Mouse (Mus musculus) gonadal fat pad, adult 2 months (tissue): ENCODE measurements around the gene Lce1k. TPM values are rescaled to one million over a fixed set of nuclear protein-coding genes. Genes with fewer than 3 reads are reported as not detected.
"Not testable (repeated sequence)": the region's sequence is repeated elsewhere in the genome, so short reads cannot be mapped to it uniquely, and the experiment has no call there.

Experiments
- DNase-seq: peaks from one replicate; pipeline ENCODE4 v3.0.0-alpha.2; 2012; ENCODE audit warnings: low read depth
- polyA plus RNA-seq: library from polyadenylated mRNA; depleted of rRNA; stranded (reverse); fragments of >200 nt; gene quantifications from 2 replicates; pipeline ENCODE4 v1.2.3, GENCODE M21; 2012; rRNA removed

Lce1k gene
- not detected in 2 replicates for polyA plus RNA-seq

DNA sequence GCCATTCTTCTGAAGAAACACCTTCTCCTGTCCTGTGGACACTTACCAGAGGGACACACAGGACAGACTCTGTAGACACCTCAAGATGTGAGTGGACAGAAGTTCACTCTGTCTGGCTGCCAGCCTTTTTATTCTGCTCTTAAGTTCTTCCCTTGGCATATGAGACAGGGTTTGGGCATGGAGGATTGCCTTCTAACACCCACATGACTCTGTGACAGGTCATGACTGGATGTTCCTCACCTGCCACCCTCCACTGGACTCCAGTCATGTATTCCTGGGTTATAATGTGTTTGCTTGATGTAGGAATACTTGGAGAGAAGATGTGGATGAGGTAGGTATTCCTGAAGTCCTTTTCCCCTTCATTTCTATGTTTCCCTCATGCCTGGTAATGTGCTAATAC is at the start of gene Lce1k:
Gene Lce1k (minus strand): TSS at position 101 of the 400 bp plus-strand sequence.
- no peak for DNase-seq

GRCm38 (mm10) chr3:92851186-92851585 is 43.5 kb upstream of the Lce1k start, which contains the start of gene Lce1l:
Gene Lce1l (minus strand): TSS chr3:92851286.
- DNase-seq = no peak

- no peak for DNase-seq
Measured at GRCm38 (mm10) chr3:92827108-92827507, 19.4 kb upstream of the Lce1k start, which contains the start of gene Kprp. Gene Kprp (minus strand): TSS chr3:92827247.

- no peak for DNase-seq
Measured at GRCm38 (mm10) chr3:92825808-92826207, 18.1 kb upstream of the Lce1k start.

- not testable (repeated sequence) for DNase-seq
Measured at GRCm38 (mm10) chr3:92816036-92816435, 8.3 kb upstream of the Lce1k start.

DNA sequence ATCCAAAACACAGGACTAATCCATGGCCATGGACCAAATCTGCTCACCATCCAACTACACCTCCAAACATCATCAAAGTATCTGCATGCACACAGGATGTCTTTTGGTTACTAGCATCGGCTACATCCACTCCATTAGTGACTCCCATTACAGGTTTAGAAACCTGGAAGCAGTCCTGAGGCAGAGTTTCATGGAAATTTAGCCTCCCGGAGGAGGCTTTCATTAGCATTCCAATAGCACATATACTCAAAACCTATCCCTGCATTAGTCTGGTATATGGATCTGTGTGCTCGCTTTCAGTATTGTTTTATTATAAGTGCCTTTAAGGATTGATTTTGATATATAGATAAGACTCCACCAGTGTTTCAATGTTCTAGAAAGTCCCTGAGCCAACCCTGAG is 7.9 kb upstream of the Lce1k start:
- DNase-seq = no peak

DNA sequence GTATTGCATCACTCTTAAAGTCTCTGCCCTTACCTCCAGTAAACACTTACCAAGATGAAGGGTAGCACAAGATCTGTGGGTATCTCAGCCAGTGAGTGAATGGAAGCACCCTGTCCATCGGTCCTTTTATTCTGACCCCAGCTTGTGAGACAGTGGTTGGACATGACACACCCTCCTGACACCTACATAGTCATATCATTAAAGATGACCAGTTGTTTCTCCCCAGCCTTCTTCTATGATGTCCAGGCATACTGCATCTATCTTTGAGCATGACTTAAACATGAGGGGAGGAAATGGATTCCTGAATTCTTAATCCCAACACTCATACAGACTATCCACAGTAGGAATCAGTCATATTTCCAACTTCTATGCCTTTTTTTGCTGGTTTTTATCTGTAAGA is 17.3 kb downstream of the Lce1k start, which contains the start of gene Lce1j:
Gene Lce1j (minus strand): TSS at position 101 of the 400 bp plus-strand sequence.
- no peak for DNase-seq

DNA sequence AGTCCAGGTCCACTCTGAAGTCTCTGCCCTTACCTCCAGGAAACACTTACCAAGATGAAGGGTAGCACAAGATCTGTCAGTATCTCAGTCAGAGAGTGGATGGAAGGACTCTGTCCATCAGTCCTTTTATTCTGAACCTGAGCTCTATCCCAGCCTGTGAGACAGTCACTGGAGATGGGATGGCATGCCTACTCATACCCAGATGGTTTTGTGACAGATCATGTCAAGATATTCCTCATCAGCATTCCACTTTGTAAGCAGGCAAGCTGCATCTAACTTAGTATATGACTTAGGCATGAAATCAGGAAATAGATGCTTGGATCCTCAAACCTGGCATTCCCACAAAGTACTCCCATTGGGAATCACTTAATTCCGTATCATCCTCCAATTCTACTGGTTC is 28.9 kb downstream of the Lce1k start, which contains the start of gene Lce1i:
Gene Lce1i (minus strand): TSS at position 101 of the 400 bp plus-strand sequence.
- DNase-seq = no peak

DNA sequence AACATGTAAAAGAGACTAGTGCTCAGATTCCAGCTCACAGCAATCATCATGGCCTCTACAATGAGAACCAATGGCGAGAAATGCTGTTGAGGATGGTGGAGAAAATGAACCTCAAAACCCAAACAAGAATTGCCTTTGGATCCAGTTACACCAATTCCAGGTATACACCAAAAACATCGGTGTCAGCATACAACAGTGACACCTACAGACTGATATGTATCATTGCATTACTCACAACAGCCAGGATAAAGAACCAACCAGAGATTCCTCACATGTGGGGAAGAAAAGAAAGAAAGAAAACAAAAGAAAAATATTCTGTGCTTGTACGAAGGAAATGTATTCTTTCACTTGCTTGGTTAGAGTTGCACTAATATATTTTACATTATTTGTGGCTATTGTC is 36.1 kb downstream of the Lce1k start:
- no peak for DNase-seq

GRCm38 (mm10) chr3:92764965-92765364 is 42.7 kb downstream of the Lce1k start, which contains the start of gene Lce1h:
Gene Lce1h (minus strand): TSS chr3:92765065.
- DNase-seq = no peak

Other genes starting within 250 kb of the Lce1k start
- not detected in 2 replicates for gene Ivl, start 234.2 kb downstream of the Lce1k start, polyA plus RNA-seq
- 27.9 and 30.2 TPM in 2 replicates for gene Smcp, start 218.9 kb downstream of the Lce1k start, polyA plus RNA-seq
- gene 2210017I01Rik, start 200.4 kb downstream of the Lce1k start, polyA plus RNA-seq = not detected in 2 replicates
- gene Lce6a, start 186.2 kb downstream of the Lce1k start, polyA plus RNA-seq = 0.45 TPM in 1 of 2 replicates, not detected in the other
- gene Lce1a1, start 159.6 kb downstream of the Lce1k start, polyA plus RNA-seq = not detected in 2 replicates
- not detected in 2 replicates for gene Lce1b, start 151.0 kb downstream of the Lce1k start, polyA plus RNA-seq
- not detected in 2 replicates for gene Lce1a2, start 137.6 kb downstream of the Lce1k start, polyA plus RNA-seq
- not detected in 2 replicates for gene Lce1c, start 128.6 kb downstream of the Lce1k start, polyA plus RNA-seq
- gene Lce1d, start 120.7 kb downstream of the Lce1k start, polyA plus RNA-seq = not detected in 2 replicates
- not detected in 2 replicates for gene Lce1e, start 98.8 kb downstream of the Lce1k start, polyA plus RNA-seq
- gene Lce1f, start 87.5 kb downstream of the Lce1k start, polyA plus RNA-seq = not detected in 2 replicates
- gene Gm38119, start 68.8 kb downstream of the Lce1k start, polyA plus RNA-seq = not detected in 2 replicates
- not detected in 2 replicates for gene Lce1g, start 55.6 kb downstream of the Lce1k start, polyA plus RNA-seq
- gene Lce1h, start 42.8 kb downstream of the Lce1k start, polyA plus RNA-seq = not detected in 2 replicates
- not detected in 2 replicates for gene Lce1i, start 29.0 kb downstream of the Lce1k start, polyA plus RNA-seq
- not detected in 2 replicates for gene Lce1j, start 17.4 kb downstream of the Lce1k start, polyA plus RNA-seq
- not detected in 2 replicates for gene Kprp, start 19.4 kb upstream of the Lce1k start, polyA plus RNA-seq
- not detected in 2 replicates for gene Lce1l, start 43.4 kb upstream of the Lce1k start, polyA plus RNA-seq
- not detected in 2 replicates for gene 2310050C09Rik, start 62.3 kb upstream of the Lce1k start, polyA plus RNA-seq
- not detected in 2 replicates for gene Lce3a, start 118.3 kb upstream of the Lce1k start, polyA plus RNA-seq
- gene Lce3b, start 125.1 kb upstream of the Lce1k start, polyA plus RNA-seq = not detected in 2 replicates
- not detected in 2 replicates for gene Lce3c, start 136.6 kb upstream of the Lce1k start, polyA plus RNA-seq
- gene Lce3d, start 149.5 kb upstream of the Lce1k start, polyA plus RNA-seq = not detected in 2 replicates
- gene Lce3e, start 159.2 kb upstream of the Lce1k start, polyA plus RNA-seq = not detected in 2 replicates
- gene Lce3f, start 184.3 kb upstream of the Lce1k start, polyA plus RNA-seq = not detected in 2 replicates
- not detected in 2 replicates for gene Crct1, start 207.8 kb upstream of the Lce1k start, polyA plus RNA-seq
- not detected in 2 replicates for gene Lce1m, start 211.2 kb upstream of the Lce1k start, polyA plus RNA-seq